Mouse (Mus musculus) mouse trophoblast stem cell (cell line): ENCODE measurements around the gene Tmem158.

Source experiments
- in situ Hi-C, 2 experiments: fragments of 300-500 bp; cut with MseI, MboI; formaldehyde crosslinking; loops; 2 replicates in 1 of 2; 3 replicates in 1 of 2; pipeline ENCODE4 v1.15.1; 2025

Gene Tmem158

GRCm38 (mm10) chr9:123260611-123261021 is at the start of gene Tmem158:
Gene Tmem158, minus strand, starts transcription at chr9:123260764.
- in situ Hi-C loops = loop anchor here (10.0 to 25.0 kb wide), 2 partner anchors 104 to 177 kb away; partner anchors contain the start of gene Lars2 (in 1 of the 2)

GRCm38 (mm10) chr9:123309685-123310365 is 49.3 kb upstream of the Tmem158 start:
- in situ Hi-C loops = no loop called here

GRCm38 (mm10) chr9:123309073-123309472 is 48.5 kb upstream of the Tmem158 start:
- in situ Hi-C loops = no loop called here

- in situ Hi-C loops = no loop called here
Observed at GRCm38 (mm10) chr9:123304917-123305316, 44.4 kb upstream of the Tmem158 start.

GRCm38 (mm10) chr9:123303952-123304351 is 43.4 kb upstream of the Tmem158 start:
- in situ Hi-C loops = no loop called here

GRCm38 (mm10) chr9:123302759-123303313 is 42.3 kb upstream of the Tmem158 start:
- in situ Hi-C loops = no loop called here

- in situ Hi-C loops = no loop called here
Observed at GRCm38 (mm10) chr9:123297862-123298261, 37.3 kb upstream of the Tmem158 start.

- in situ Hi-C loops = no loop called here
Observed at GRCm38 (mm10) chr9:123296229-123296628, 35.7 kb upstream of the Tmem158 start.

GRCm38 (mm10) chr9:123294581-123294980 is 34.0 kb upstream of the Tmem158 start:
- in situ Hi-C loops = no loop called here

GRCm38 (mm10) chr9:123288378-123288777 is 27.8 kb upstream of the Tmem158 start:
- in situ Hi-C loops = no loop called here

- in situ Hi-C loops = no loop called here
Observed at GRCm38 (mm10) chr9:123285623-123286022, 25.1 kb upstream of the Tmem158 start.

GRCm38 (mm10) chr9:123280775-123281174 is 20.2 kb upstream of the Tmem158 start:
- in situ Hi-C loops = no loop called here

- in situ Hi-C loops = no loop called here
Observed at GRCm38 (mm10) chr9:123278003-123278402, 17.4 kb upstream of the Tmem158 start.

GRCm38 (mm10) chr9:123275373-123275772 is 14.8 kb upstream of the Tmem158 start:
- in situ Hi-C loops = no loop called here

- in situ Hi-C loops = loop anchor here (25.0 kb wide), 1 partner anchor 163 kb away; no protein-coding TSS in a partner anchor
Observed at GRCm38 (mm10) chr9:123274674-123275073, 14.1 kb upstream of the Tmem158 start.

GRCm38 (mm10) chr9:123273876-123274275 is 13.3 kb upstream of the Tmem158 start:
- in situ Hi-C loops = loop anchor here (25.0 kb wide), 1 partner anchor 163 kb away; no protein-coding TSS in a partner anchor

- in situ Hi-C loops = loop anchor here (25.0 kb wide), 1 partner anchor 166 kb away; no protein-coding TSS in a partner anchor
Observed at GRCm38 (mm10) chr9:123271552-123271951, 11.0 kb upstream of the Tmem158 start.

GRCm38 (mm10) chr9:123269906-123270558 is 9.5 kb upstream of the Tmem158 start:
- in situ Hi-C loops = loop anchor here (10.0 to 25.0 kb wide), 2 partner anchors 95 to 167 kb away; partner anchors contain the start of gene Lars2 (in 1 of the 2)

GRCm38 (mm10) chr9:123259896-123260610 is 511 bp downstream of the Tmem158 start:
- in situ Hi-C loops = loop anchor here (5.0 to 25.0 kb wide), 4 partner anchors 103 to 265 kb away; partner anchors contain the start of genes Lars2 (in 1 of the 2) and Sacm1l (in 1 of the 2)

GRCm38 (mm10) chr9:123259461-123259895 is 1.1 kb downstream of the Tmem158 start:
- in situ Hi-C loops = loop anchor here (5.0 to 25.0 kb wide), 3 partner anchors 102 to 265 kb away; partner anchors contain the start of gene Sacm1l (in 1 of the 2)

GRCm38 (mm10) chr9:123258796-123259195 is 1.8 kb downstream of the Tmem158 start:
- in situ Hi-C loops = loop anchor here (5.0 to 25.0 kb wide), 3 partner anchors 101 to 266 kb away; partner anchors contain the start of gene Sacm1l (in 1 of the 2)
